Mouse (Mus musculus): ENCODE data around the gene Rnase11.
"Not testable (repeated sequence)": the region's sequence is repeated elsewhere in the genome, so short reads cannot be mapped to it uniquely, and the experiment has no call there.

Rnase11 gene

DNA sequence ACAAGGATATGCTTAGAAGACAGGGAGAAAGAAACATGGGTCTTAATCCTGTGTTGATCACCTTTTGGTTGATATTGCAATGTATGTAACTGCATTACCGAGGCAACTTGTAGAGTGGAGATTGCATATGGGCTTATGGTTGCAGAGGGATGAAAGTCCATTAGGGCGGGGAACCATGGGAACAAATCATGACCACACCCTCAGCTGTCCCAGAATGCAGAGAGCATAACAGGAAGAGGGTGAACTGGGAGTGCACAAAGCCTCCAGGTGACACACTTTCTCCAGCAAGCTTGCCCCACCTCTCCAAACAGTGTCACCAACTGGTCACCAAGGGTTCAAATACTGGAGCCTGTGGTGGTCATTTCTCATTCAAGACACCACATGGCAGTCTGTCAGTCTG lies 31.1 kb upstream of the Rnase11 start:
- DNase-seq (ENCODE audit: inconsistent ontology term) = no peak

- no peak for DNase-seq (ENCODE audit: inconsistent ontology term)
These were observed 29.2 kb upstream of the Rnase11 start for GRCm38 (mm10) chr14:51079180-51079579.

DNA sequence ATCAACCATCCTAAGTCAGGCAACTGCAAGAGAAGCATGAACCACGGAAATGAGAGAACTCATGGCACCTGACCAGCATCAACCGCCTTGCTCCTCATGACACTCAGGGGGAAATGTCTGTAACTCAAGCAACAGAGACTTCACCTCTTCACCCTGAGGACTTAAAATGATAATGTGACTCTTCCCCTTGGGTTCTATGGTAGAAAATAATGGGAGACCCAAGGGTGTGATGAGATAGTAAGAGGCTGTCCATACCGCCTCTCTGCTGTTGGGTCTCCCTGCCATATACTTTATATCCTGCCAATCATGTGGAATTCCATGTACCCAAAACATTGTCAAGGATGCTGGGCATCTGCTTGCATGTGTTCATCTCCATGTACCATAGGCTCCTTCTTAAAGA lies 24.4 kb upstream of the Rnase11 start, which contains the start of gene Olfr750:
Olfr750 (minus strand) TSS at position 101 of the 400 bp plus-strand sequence.
- DNase-seq (ENCODE audit: inconsistent ontology term) = no peak

GRCm38 (mm10) chr14:51069617-51070016 lies 19.7 kb upstream of the Rnase11 start:
- peak; percentile 6 for DNase-seq (ENCODE audit: inconsistent ontology term)

DNA sequence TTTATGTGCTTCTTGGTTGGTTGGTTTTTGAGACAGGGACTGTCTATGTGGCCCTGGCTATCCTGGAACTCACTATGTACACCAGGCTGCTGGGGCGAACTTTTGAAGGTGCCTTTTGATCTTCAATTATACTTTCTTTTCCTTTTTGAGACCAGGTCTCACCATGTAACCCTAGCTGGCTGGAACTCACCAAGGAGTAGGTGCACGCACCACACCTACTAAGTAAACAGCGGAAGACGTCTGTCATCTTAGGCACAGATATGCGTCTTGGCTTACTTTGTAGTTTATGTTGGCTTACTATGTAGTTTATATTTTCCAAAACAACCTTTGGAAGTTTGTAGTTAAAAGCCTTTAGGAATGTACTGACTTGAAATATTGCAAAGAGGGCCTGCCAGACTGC lies 19.0 kb upstream of the Rnase11 start:
- no peak for DNase-seq (ENCODE audit: inconsistent ontology term)

DNA sequence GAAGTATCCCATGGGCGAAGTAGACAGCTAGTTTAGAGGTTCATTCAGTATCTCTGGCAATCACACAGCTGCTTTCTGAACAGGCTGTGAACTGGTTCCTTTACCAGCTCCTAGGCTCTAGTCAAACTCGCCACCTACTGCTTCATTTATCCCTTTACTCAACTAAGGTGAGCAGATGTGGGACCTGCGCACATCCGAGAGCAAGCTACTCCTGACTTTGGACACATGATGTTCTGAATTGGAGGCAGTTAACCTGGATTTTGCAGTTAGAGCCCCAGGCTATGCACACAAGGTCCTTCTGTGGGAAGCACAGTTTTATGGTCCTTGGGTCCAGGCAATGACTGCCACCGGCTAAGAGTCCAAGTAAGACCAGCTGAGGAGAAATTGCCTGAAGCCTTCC lies 10.8 kb upstream of the Rnase11 start:
- DNase-seq (ENCODE audit: inconsistent ontology term) = no peak

- DNase-seq (ENCODE audit: inconsistent ontology term) = no peak
These were observed 7.5 kb upstream of the Rnase11 start, which contains the start of gene Rnase12 for GRCm38 (mm10) chr14:51057401-51057831. Gene Rnase12 (minus strand): TSS chr14:51057661.

- DNase-seq (ENCODE audit: inconsistent ontology term) = peak; percentile 19
These were observed 4.6 kb upstream of the Rnase11 start for GRCm38 (mm10) chr14:51054243-51055237.

GRCm38 (mm10) chr14:51053176-51053575 lies 3.2 kb upstream of the Rnase11 start:
- DNase-seq (ENCODE audit: inconsistent ontology term) = no peak

DNA sequence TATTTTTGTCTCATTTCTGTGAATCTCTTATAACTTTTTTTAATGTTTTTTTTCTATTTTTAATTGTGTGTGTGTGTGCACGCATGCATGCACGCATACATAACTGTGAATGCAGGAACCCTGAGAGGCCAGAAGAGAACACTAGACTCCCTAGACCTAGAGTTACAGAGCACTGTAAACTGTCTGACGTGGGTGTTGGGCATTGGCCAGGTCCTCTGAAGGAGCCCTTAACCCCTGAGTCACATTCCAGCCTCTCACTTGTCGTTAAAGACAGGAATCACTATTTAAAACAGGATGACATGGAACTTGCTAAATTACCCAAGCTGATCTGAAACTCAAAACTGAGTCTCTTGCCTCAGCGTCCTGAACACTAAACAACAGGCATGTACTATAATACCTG lies 2.0 kb upstream of the Rnase11 start:
- no peak for DNase-seq (ENCODE audit: inconsistent ontology term)

DNA sequence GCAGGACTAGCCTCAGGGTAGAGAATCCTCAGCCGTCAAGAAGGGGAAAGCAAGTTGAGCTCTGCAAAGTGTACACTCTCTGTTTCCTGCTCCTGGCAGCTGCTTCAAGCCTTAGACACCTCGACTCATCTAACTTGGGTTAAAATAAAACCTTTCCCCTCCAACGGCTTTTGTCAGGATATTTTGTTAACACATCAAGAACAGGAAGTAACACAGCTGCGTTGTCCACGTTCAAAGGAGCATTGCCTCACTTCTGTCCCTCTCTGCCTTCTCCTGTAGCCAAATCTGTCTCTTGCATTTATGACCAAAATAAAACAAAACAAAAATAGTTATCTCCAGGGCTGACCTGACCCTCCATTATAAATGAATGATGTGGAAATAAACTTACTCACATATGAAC lies 2.1 kb downstream of the Rnase11 start:
- no peak for DNase-seq (ENCODE audit: inconsistent ontology term)

DNA sequence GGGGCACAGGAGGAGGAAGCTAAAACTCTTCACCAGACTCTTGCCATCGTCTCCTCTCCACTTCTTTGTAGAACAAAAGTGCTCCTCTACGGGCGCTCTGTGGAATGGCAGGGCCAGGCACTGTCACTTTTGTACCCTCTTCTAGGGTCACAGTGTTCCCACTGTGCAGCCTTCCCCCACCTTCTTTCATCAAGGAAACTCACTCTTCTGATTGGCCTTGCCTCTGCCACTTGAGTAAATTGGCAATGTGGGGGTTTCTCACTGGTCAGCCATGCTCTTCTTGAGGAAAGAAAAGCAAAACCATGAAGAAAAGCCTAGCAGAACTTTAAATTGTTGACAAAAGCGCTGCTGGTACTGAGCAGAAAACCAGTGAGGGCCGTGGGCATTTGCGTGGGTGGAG lies 8.2 kb downstream of the Rnase11 start, which contains the start of gene Rnase9:
Rnase9 (minus strand) TSS at position 101 of the 400 bp plus-strand sequence.
- DNase-seq (ENCODE audit: inconsistent ontology term) = no peak

DNA sequence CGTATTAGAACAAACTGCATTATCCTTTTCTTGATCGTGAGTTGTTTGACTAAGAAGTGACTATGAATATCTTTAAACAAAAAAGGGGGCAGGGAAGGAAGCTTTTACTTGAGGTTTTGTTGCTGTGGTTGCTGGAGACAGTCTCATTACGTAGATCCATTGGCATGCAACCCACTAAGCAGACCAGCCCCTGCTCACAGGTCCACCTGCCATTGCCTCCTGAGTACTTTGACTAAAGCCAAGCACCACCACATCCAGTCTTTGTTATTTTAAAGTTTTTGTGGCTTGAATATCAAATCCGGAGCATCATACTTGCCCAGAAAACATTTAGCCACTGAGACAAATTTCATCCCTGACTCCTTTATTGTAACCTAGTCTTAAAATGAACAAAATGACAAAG lies 13.7 kb downstream of the Rnase11 start:
- DNase-seq (ENCODE audit: inconsistent ontology term) = no peak

- DNase-seq (ENCODE audit: inconsistent ontology term) = no peak
These were observed 14.8 kb downstream of the Rnase11 start for GRCm38 (mm10) chr14:51035206-51035605.

DNA sequence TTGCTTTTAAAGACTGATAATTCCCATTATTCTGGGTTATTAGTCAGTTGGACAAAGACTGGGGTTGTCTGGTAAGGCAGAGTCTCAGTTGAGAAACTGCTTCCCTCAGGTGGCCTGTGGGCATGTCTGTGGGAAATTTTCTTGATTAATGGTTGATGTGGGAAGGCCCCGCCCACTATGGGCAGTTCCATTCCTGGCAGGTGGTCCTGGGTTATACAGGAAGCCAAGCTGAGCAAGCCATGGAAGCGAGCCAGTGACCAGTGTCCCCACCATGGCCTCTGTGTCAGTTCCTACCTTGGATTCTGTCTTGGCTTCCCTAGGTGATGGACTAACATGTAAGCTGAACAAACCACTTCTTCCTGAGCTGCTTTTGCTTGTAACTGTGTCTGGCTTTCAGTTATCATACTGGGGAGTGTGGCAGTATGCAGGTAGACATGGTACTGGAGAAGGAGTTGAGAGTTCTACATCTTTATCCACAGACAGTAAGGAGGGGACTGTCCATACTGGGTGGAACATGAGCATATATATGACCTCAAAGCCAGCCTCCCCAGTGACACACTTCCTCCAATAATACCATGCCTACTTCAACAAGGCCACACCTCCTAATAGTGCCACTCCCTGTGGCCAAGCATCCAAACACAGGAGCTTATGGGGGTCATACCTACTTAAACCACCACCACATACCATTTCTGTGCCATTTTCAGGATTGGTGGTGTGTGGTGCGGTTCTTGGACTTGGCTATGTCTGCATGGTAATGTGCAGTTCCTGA lies 22.4 kb downstream of the Rnase11 start:
- DNase-seq (ENCODE audit: inconsistent ontology term) = no peak

DNA sequence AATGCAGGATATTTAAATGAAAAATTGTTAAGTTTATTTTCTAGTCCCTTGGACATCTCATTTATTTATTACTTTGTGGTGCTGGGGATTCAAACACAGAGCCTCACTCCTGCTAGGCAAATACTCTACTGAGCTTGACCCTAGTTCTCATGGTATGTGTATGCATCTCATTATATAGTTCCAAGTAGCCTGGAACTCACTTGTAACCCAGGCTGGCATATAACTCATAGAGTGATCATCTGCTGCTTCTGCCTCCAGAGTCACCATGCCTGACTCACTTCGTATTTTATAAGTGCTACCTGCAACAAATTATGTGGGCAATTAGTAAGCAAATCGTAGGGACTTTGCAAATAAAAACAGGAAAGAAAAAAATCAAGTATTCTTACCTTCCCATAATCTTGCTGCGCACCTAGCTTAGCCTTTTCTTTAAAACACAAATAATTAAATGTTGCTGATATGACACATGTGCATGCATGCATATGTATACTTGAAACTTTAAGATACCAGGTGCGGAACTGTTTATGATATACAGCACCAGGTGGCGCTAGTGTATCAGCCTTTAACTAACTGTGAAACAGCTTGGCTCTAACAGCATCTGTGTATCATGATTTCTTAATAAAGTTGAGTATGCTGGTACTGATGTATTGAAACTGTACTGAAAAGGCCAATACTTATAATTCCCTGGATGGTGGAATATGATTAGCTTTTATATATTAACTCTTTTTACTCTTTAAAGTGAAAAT lies 23.4 kb downstream of the Rnase11 start:
- DNase-seq (ENCODE audit: inconsistent ontology term) = peak; percentile 44

GRCm38 (mm10) chr14:51024820-51025219 lies 25.1 kb downstream of the Rnase11 start:
- no peak for DNase-seq (ENCODE audit: inconsistent ontology term)

- no peak for DNase-seq (ENCODE audit: inconsistent ontology term)
These were observed 26.5 kb downstream of the Rnase11 start for GRCm38 (mm10) chr14:51023457-51023856.

DNA sequence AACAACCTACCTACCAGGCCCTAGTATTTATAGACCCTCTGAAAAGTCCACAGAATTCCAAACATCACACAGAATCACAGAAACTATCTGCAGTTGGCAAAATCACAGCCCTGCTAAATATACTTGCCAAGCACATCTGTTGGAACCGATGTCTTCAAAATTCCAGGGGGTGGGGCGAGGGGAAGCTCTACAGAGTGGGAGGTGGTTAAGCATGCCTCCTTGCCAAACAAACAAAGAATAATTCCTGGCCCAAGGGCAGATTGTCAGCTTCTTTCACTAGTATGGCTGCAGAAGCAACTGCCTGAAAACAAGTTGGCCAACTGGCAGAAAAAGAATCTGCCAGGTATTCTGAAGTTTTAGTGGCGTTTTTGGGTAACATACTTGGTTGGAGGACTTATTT lies 32.7 kb downstream of the Rnase11 start:
- DNase-seq (ENCODE audit: inconsistent ontology term) = peak; percentile 84

GRCm38 (mm10) chr14:51015780-51016179 lies 34.2 kb downstream of the Rnase11 start:
- DNase-seq (ENCODE audit: inconsistent ontology term) = no peak

DNA sequence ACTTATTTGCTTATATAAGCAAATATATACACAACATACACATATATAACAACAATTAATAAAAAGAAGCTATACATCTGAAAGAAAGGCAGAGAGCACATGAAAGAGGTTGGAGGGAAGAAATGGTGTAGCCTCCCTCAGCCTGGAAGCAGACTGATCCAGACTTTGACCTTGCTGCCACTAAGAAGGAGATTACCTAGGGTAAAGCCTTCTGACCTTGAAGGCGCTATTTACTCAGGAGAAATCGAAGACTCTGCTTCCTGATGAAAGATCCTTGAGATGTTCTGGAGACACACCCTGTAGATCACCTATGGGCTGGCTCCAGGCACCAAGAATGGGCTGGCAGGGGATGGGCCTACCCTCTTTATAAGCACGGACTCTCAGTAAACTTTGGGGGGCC lies 35.2 kb downstream of the Rnase11 start:
- DNase-seq (ENCODE audit: inconsistent ontology term) = not testable (repeated sequence)

DNA sequence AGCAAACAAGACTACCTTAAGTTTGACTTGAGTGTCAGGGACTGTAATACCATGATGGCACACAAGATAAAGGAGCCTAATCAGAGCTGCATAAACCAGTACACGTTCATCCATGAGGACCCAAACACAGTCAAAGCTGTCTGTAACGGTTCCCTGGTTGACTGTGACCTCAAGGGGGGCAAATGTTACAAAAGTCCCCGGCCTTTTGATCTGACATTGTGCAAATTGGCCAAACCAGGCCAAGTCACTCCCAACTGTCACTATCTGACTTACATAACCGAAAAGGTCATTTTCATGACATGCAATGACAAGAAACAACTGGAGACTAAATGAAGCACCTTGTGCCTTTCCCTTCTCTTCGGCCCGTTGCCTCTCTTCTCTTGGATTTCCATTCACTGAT lies 40.4 kb downstream of the Rnase11 start:
- DNase-seq (ENCODE audit: inconsistent ontology term) = no peak
